Mouse (Mus musculus) ES-E14 (cell line): Measurements from ENCODE around the gene S100a13. TPM values are rescaled to one million over a fixed set of nuclear protein-coding genes. Genes with fewer than 3 reads are reported as not detected.

Source experiments
- DNase-seq: peaks from one replicate; pipeline ENCODE4 v3.0.0-alpha.2; 2013; ENCODE audit warnings: low read depth, low spot score
- H3K27ac ChIP-seq: 2 replicates; pipeline ENCODE4 v1.5.1; 2012; ENCODE audit warnings: low read depth, mild to moderate bottlenecking, low read length, moderate library complexity, mixed read lengths; ENCODE audit not compliant: poor library complexity, insufficient read depth, severe bottlenecking
- H3K36me3 ChIP-seq: 2 replicates; pipeline ENCODE4 v1.6.1; 2012; ENCODE audit warnings: mild to moderate bottlenecking, low read length, moderate library complexity, mixed read lengths; ENCODE audit not compliant: control insufficient read depth, poor library complexity, insufficient read depth, severe bottlenecking
- H3K4me1 ChIP-seq, 2 experiments: fragments of 150-350 bp in 1 of 2; sonication (generic) in 1 of 2; 2 replicates each; pipeline ENCODE4 v1.6.1; 2012; ENCODE audit warnings: low read length in 2 of 2, mild to moderate bottlenecking in 1 of 2, mixed read lengths in 1 of 2; ENCODE audit not compliant: control insufficient read depth in 2 of 2, insufficient read depth in 2 of 2, poor library complexity in 1 of 2
- H3K4me3 ChIP-seq, 2 experiments: fragments of 150-350 bp in 1 of 2; sonication (generic) in 1 of 2; 2 replicates each; pipeline ENCODE4 v1.5.1; 2012; ENCODE audit warnings: low read length in 2 of 2, low read depth in 1 of 2, mild to moderate bottlenecking in 1 of 2, mixed read lengths in 1 of 2; ENCODE audit not compliant: insufficient read depth in 1 of 2, poor library complexity in 1 of 2, severe bottlenecking in 1 of 2
- H3K9ac ChIP-seq: 2 replicates; pipeline ENCODE4 v1.6.1; 2012; ENCODE audit warnings: low read depth, mild to moderate bottlenecking, low read length, mixed read lengths; ENCODE audit not compliant: poor library complexity, insufficient read depth, severe bottlenecking
- H3K9me3 ChIP-seq: fragments of 150-350 bp; sonication (generic); 2 replicates; pipeline ENCODE4 v1.6.1; 2012; ENCODE audit warnings: low read depth, mild to moderate bottlenecking, low read length; ENCODE audit not compliant: control insufficient read depth, insufficient read depth
- CHD2 ChIP-seq: IDR thresholded peaks from 2 replicates; pipeline ENCODE4 v1.6.1; 2014; ENCODE audit warnings: mild to moderate bottlenecking, low read depth, low read length, inconsistent platforms
- HCFC1 ChIP-seq: IDR thresholded peaks from 2 replicates; pipeline ENCODE4 v1.6.1; 2012; ENCODE audit warnings: low read length, inconsistent platforms, borderline replicate concordance; ENCODE audit not compliant: insufficient read depth
- MAFK ChIP-seq: IDR thresholded peaks from 2 replicates; pipeline ENCODE4 v1.6.1; 2014; ENCODE audit warnings: mild to moderate bottlenecking, low read depth, low read length, inconsistent platforms; ENCODE audit not compliant: insufficient read depth
- ZC3H11A ChIP-seq: IDR thresholded peaks from 2 replicates; pipeline ENCODE4 v1.6.1; 2012; ENCODE audit warnings: low read depth, mild to moderate bottlenecking, inconsistent platforms, low read length, borderline replicate concordance
- ZNF384 ChIP-seq: IDR thresholded peaks from 2 replicates; pipeline ENCODE4 v1.6.1; 2012; ENCODE audit warnings: low read depth, low read length, inconsistent platforms
- in situ Hi-C, 2 experiments: fragments of 600-800 bp; cut with MboI; formaldehyde crosslinking; loops; one replicate each; pipeline ENCODE4 v1.15.1; 2025; ENCODE audit warnings: low sequenced_read_pairs in 2 of 2, inconsistent platforms in 1 of 2; ENCODE audit not compliant: unreplicated experiment in 2 of 2
- total RNA-seq: library from RNA; depleted of rRNA; stranded (reverse); fragments of 300-350 nt; gene quantifications from 2 replicates; pipeline ENCODE4 v1.2.3, GENCODE M21; 2012

Gene S100a13
- total RNA-seq, 1 experiment, result 8.2 TPM

DNA sequence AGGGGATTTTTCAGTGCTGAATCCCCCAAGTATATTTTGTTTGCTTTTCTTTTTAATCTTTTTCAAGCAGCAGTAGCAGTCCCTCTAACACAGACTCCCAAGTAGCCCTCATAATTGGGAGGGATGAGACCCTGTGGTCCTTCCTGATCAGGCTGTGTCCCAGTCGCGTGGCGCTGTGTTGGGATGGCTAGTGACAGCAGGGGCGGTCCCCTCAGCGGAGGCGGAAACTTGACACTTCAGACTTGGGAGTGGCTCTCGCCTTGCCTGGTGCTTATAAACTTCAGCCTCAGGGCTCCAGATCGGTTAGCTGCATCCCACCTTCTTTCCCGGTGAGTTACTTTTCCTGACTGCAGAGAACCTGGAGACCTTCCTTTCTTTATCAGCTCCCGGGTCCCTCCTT, 456 bp downstream of the S100a13 start:
- no peak overlapping the region for H3K9ac ChIP-seq
- no peaks in the 10 kb centered on the region for H3K9me3 ChIP-seq
- no peak for DNase-seq
- no peak for TF ChIP-seq MAFK
- H3K4me1 ChIP-seq, result peaks cover 2 to 25% of the 10 kb centered on the region in 2 experiments; a peak in 2 of 4 replicates
- no peak overlapping the region for H3K27ac ChIP-seq
- H3K4me3 ChIP-seq, result peak overlapping the region; percentile 39 to 44
- in situ Hi-C loops, result no loop called here
- no peaks in the 10 kb centered on the region; the same call in 1 of the 2 replicates for H3K36me3 ChIP-seq

DNA sequence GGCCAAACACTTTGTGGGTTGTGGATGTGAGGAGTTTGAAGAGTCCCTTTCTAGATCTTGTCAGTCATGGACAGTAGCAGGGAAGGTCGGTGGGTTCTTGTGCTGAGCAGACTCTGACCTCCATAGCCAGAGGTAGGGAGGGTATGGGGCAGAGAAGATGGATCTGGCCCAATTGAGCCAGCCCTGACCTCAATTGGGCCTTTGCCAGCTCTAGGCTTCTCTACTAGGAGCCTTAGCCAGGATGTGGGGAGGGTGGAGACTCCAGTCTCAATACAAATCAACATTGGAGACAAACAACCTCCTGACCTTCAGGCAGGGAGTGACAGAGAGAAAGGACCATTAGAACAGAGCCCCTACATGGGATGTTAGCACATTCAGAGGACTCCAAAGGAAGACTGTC, 1.0 kb downstream of the S100a13 start:
- TF ChIP-seq CHD2 (no peak), MAFK (no peak), ZC3H11A (no peak), ZNF384 (no peak), HCFC1 (no peak)
- Histone ChIP-seq H3K36me3 (no peaks in the 10 kb centered on the region; the same call in 1 of the 2 replicates), H3K9ac (no peak overlapping the region), H3K9me3 (no peaks in the 10 kb centered on the region), H3K27ac (no peak overlapping the region; the same call in 1 of the 2 replicates), H3K4me3 (peak overlapping the region; percentile 8 to 44; a peak in 1 of 4 replicates), H3K4me1 (peaks cover 0 to 25% of the 10 kb centered on the region in 2 experiments; a peak in 2 of 4 replicates)
- no peak for DNase-seq
- in situ Hi-C loops, result no loop called here

DNA sequence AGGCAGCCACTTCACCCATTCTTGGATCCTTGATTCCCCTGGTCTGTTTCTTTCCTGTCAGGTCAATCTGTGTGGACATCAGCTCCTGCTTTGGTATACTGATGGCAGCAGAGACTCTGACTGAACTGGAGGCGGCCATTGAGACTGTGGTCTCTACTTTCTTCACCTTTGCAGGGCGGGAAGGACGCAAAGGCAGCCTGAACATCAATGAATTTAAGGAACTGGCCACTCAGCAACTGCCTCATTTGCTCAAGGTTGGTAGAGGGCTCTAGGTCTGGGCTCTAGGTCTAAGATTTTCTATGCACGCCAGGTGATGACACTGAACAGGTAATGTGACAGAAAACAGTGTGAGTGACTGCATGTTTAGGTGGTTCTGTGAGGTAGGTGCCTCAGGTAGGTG, 1.6 kb downstream of the S100a13 start:
- peaks cover 0 to 25% of the 10 kb centered on the region in 2 experiments; a peak in 2 of 4 replicates for H3K4me1 ChIP-seq
- no peaks in the 10 kb centered on the region for H3K9me3 ChIP-seq
- DNase-seq, result no peak
- no peak overlapping the region for H3K4me3 ChIP-seq
- H3K27ac ChIP-seq, result no peak overlapping the region
- no peak overlapping the region for H3K9ac ChIP-seq
- TF ChIP-seq ZC3H11A (no peak), MAFK (no peak), ZNF384 (no peak), HCFC1 (no peak), CHD2 (no peak)
- in situ Hi-C loops, result no loop called here
- no peaks in the 10 kb centered on the region; the same call in 1 of the 2 replicates for H3K36me3 ChIP-seq

DNA sequence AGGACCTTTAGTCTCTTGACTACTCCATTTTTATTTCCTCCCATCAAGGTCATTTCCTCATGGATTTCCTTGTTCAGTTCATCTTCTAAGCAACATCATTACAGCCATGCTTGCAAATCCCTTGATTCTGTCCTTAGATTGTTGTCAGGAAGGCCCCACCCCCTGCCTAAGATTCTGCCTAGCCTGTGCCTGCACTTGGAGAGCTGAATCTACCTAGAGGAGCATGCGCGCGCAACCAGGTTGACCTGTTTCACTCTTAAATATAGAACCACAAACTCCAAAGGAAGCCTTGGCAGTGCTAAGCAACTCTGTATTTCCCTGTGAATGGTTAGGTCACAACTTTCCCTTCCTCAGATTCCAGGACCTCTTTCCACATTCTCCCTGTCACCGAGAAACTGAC, 3.5 kb downstream of the S100a13 start:
- TF ChIP-seq MAFK (no peak), CHD2 (no peak), HCFC1 (no peak), ZC3H11A (no peak), ZNF384 (no peak)
- Histone ChIP-seq H3K9me3 (no peaks in the 10 kb centered on the region), H3K4me1 (peaks cover 0 to 25% of the 10 kb centered on the region in 2 experiments; a peak in 2 of 4 replicates), H3K36me3 (no peaks in the 10 kb centered on the region; the same call in 1 of the 2 replicates), H3K27ac (no peak overlapping the region), H3K4me3 (no peak overlapping the region), H3K9ac (no peak overlapping the region)
- DNase-seq, result no peak
- in situ Hi-C loops, result no loop called here

DNA sequence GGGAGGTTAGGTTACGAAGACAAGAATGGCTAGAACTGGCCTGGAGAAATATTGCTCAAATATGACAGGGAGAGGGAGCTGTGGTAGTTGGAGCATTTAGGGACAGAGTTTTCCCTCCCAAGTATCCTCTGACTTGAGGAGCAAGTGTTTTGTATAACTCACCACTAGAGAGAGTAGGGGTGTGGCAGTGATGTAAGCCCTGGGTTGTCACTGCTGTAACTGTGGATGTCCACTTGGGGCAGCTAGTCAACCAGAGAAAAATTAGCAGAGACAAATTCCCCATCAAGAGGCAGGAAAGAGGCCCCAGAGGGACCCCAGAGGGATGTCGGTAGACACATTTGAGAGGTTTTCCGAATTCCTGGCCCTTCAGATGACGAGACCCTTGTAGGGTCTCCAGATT, 11.2 kb downstream of the S100a13 start:
- Histone ChIP-seq H3K4me3 (no peak overlapping the region), H3K9ac (no peak overlapping the region), H3K4me1 (peaks cover 0 to 5% of the 10 kb centered on the region in 2 experiments; a peak in 2 of 4 replicates), H3K36me3 (no peaks in the 10 kb centered on the region), H3K27ac (no peak overlapping the region), H3K9me3 (no peaks in the 10 kb centered on the region)
- TF ChIP-seq ZC3H11A (peak; percentile 66), MAFK (no peak), HCFC1 (no peak; the same call in 1 of the 2 replicates)
- in situ Hi-C loops, result no loop called here
- peak; percentile 67 for DNase-seq
